Mouse (Mus musculus): ENCODE measurements around the gene Alkal2. TPM values are rescaled to one million over a fixed set of nuclear protein-coding genes. Genes with fewer than 3 reads are reported as not detected.

Alkal2 gene
- polyA plus RNA-seq, 1 experiment from 2014 or later: 0.51 TPM

DNA sequence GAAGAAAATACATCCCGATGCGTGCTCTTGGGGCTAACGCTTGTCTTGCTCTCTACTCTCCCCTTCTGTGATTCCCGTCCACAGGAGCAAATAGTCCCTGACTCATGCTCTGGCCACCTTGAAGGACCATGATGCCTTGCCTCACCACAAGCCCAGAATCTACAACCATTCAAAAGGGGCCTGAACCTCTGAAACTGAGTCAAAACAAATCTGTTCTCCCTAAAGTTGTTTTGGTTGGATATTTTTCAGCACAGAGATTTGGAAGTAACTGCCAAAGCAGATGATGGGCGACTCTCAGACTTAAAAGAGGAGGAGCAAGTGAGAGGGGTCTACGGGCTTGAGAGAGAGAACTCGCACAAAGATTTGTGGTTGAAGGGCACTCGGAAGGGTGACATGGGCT lies 26.7 kb downstream of the Alkal2 start:
- DNase-seq (ENCODE audit: low spot score): peak; percentile 17
- peak overlapping the region; percentile 84 for H3K9ac ChIP-seq (ENCODE audit: low read depth, low read length)
- WGBS: 13% methylated on average over 8 of the region's 8 CpGs

DNA sequence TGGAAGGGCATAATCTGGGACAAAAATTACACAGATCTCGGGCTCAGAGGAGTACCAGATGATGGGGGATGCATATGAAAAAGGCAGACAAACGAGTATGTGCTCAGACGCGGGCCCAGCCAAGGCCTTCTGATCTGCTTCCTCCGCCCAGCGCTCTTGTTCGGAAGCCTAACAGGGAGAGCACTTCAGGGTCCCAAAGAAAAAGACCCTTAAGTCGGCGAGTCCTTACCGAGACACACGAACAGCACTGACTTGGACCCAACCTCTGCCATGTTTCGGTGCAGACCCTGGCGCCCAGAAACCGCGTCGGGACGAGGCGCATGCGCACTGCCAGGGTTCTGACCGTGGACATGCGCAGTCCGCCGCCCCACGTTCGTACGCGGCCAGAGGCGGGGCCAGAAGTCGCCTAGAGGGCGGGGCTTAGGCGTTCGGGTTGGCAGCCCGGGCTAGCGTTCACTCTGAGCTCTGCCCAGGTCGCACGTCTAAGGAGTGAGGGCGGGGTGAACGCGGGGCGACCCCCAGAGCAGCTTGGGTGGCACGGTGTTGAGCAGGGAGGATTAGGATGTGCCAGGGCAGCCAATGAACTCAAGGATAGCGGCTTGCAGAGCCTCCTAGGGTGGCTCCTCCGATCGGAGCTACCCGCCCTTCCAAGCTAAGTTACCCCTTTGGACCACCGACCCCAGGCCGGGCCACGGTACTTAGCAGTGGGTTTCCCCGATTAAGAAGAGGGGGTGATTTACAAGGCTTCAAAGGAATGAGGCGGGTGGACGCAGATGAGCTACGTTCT lies 27.3 kb downstream of the Alkal2 start, which contains the start of the genes Acp1 and Sh3yl1:
TSS of gene Acp1 (minus strand) at position 329 of the 787 bp plus-strand sequence.
TSS of gene Sh3yl1 (plus strand) at position 408 of the 787 bp plus-strand sequence.
- Histone ChIP-seq H3K9ac (ENCODE audit: low read depth, low read length) (peak within 1 kb of the TSS; percentile 84), H3K4me2 (replicated peaks; ENCODE audit: low read depth, low read length) (peak within 1 kb of the TSS; percentile 95), H3K27ac (ENCODE audit: low read depth, low read length) (no peak within 1 kb of the TSS), H3K27me3 (ENCODE audit: control insufficient read depth, insufficient read depth, low read length) (no peaks in the 10 kb centered on the region), H3K4me3 (ENCODE audit: low read depth, low read length) (peak within 1 kb of the TSS; percentile 72), H3K9me3 (ENCODE audit: control insufficient read depth, low read length) (no peaks in the 10 kb centered on the region), H3K4me1 (replicated peaks; ENCODE audit: control insufficient read depth, insufficient read depth, low read length) (no peaks in the 10 kb centered on the region; the same call in 1 of the 2 replicates), H3K36me3 (ENCODE audit: control insufficient read depth, insufficient read depth, low read length) (no peaks in the 10 kb centered on the region)
- peak; percentile 97 for DNase-seq (ENCODE audit: low spot score)
- WGBS: under 1% methylated on average over 51 of the region's 52 CpGs
- peak; percentile 97 for ATAC-seq (ENCODE audit: low FRiP score)

More for the DNA sequence above, 26.7 kb downstream of the Alkal2 start:
- H3K36me3 ChIP-seq (ENCODE audit: control insufficient read depth, insufficient read depth, low read length): no peaks in the 10 kb centered on the region
- peak overlapping the region; percentile 72 for H3K4me3 ChIP-seq (ENCODE audit: low read depth, low read length)
- ATAC-seq (ENCODE audit: low FRiP score): no peak
- H3K27ac ChIP-seq (ENCODE audit: low read depth, low read length): no peak overlapping the region
- no peaks in the 10 kb centered on the region for H3K9me3 ChIP-seq (ENCODE audit: control insufficient read depth, low read length)
- no peaks in the 10 kb centered on the region; the same call in 1 of the 2 replicates for H3K4me1 ChIP-seq (replicated peaks; ENCODE audit: control insufficient read depth, insufficient read depth, low read length)
- peak overlapping the region; percentile 45 for H3K4me2 ChIP-seq (replicated peaks; ENCODE audit: low read depth, low read length)
- no peaks in the 10 kb centered on the region for H3K27me3 ChIP-seq (ENCODE audit: control insufficient read depth, insufficient read depth, low read length)

DNA sequence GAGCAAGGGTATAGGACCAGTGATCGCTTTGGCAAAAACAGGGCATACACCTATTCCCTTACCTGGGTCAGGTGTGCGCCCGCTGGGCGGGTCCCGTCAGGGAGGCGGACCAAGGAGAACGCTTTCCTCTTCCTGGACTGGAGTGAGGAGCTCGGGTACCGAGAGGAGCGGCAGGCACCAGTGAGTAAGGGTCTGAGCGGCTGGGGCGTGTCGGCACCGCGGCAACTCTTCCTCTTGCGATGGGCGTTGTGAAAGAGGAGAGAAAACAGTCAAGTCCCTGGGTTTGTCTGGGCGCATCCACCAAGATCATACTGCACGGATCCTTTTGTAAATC lies 27.9 kb downstream of the Alkal2 start:
- ATAC-seq (ENCODE audit: low FRiP score) (peak; percentile 69), DNase-seq (ENCODE audit: low spot score) (peak; percentile 45)
- peak overlapping the region; percentile 72 for H3K4me3 ChIP-seq (ENCODE audit: low read depth, low read length)
- WGBS: under 1% methylated on average over 18 of the region's 19 CpGs
- no peaks in the 10 kb centered on the region for H3K9me3 ChIP-seq (ENCODE audit: control insufficient read depth, low read length)
- H3K36me3 ChIP-seq (ENCODE audit: control insufficient read depth, insufficient read depth, low read length): no peaks in the 10 kb centered on the region
- peak overlapping the region; percentile 95 for H3K4me2 ChIP-seq (replicated peaks; ENCODE audit: low read depth, low read length)
- peak overlapping the region; percentile 84 for H3K9ac ChIP-seq (ENCODE audit: low read depth, low read length)
- H3K27me3 ChIP-seq (ENCODE audit: control insufficient read depth, insufficient read depth, low read length): no peaks in the 10 kb centered on the region
- H3K4me1 ChIP-seq (replicated peaks; ENCODE audit: control insufficient read depth, insufficient read depth, low read length): no peaks in the 10 kb centered on the region; the same call in 1 of the 2 replicates
- H3K27ac ChIP-seq (ENCODE audit: low read depth, low read length): no peak overlapping the region

DNA sequence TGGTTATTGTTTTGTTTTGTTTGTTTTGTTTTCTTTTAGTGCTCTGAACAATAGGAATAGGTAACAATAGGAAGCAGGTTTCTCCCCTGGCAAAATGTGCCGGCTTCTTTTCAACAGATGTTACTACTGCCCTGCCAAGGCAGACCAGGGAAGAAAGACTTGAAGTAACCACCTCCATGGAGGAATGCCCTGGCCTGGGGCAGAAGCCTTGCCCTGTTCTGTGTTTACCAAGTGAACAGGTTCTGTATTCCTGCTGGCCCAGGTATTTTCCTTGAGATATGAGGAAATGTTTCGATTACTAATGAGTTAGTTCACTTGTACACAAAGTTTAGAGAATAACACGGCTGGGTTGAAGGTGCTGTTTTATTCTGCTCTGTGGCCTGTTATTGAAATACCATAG lies 28.7 kb downstream of the Alkal2 start:
- WGBS: 63% methylated on average over 3 of the region's 3 CpGs

GRCm38 (mm10) chr12:30922401-30922800 lies 38.3 kb downstream of the Alkal2 start:
- no peaks in the 10 kb centered on the region for H3K36me3 ChIP-seq (ENCODE audit: control insufficient read depth, insufficient read depth, low read length)
- no peak for DNase-seq (ENCODE audit: low spot score)
- H3K4me3 ChIP-seq (ENCODE audit: low read depth, low read length): no peak overlapping the region
- H3K27ac ChIP-seq (ENCODE audit: low read depth, low read length): no peak overlapping the region
- H3K27me3 ChIP-seq (ENCODE audit: control insufficient read depth, insufficient read depth, low read length): no peaks in the 10 kb centered on the region
- H3K9ac ChIP-seq (ENCODE audit: low read depth, low read length): no peak overlapping the region
- no peaks in the 10 kb centered on the region for H3K9me3 ChIP-seq (ENCODE audit: control insufficient read depth, low read length)
- no peaks in the 10 kb centered on the region for H3K4me1 ChIP-seq (replicated peaks; ENCODE audit: control insufficient read depth, insufficient read depth, low read length)
- 76% methylated on average over 3 of the region's 3 CpGs for WGBS
- H3K4me2 ChIP-seq (replicated peaks; ENCODE audit: low read depth, low read length): no peak overlapping the region
- no peak for ATAC-seq (ENCODE audit: low FRiP score)

More for the DNA sequence above, 28.7 kb downstream of the Alkal2 start:
- DNase-seq (ENCODE audit: low spot score) (no peak), ATAC-seq (ENCODE audit: low FRiP score) (no peak)
- Histone ChIP-seq H3K9ac (ENCODE audit: low read depth, low read length) (peak overlapping the region; percentile 84; the same call in 1 of the 2 replicates), H3K4me3 (ENCODE audit: low read depth, low read length) (peak overlapping the region; percentile 72; the same call in 1 of the 2 replicates), H3K9me3 (ENCODE audit: control insufficient read depth, low read length) (no peaks in the 10 kb centered on the region), H3K4me1 (replicated peaks; ENCODE audit: control insufficient read depth, insufficient read depth, low read length) (no peaks in the 10 kb centered on the region; the same call in 1 of the 2 replicates), H3K27ac (ENCODE audit: low read depth, low read length) (no peak overlapping the region), H3K36me3 (ENCODE audit: control insufficient read depth, insufficient read depth, low read length) (no peaks in the 10 kb centered on the region), H3K4me2 (replicated peaks; ENCODE audit: low read depth, low read length) (no peak overlapping the region; the same call in 1 of the 2 replicates), H3K27me3 (ENCODE audit: control insufficient read depth, insufficient read depth, low read length) (no peaks in the 10 kb centered on the region)

- DNase-seq (ENCODE audit: low spot score): no peak
- Histone ChIP-seq H3K4me3 (ENCODE audit: low read depth, low read length) (no peak overlapping the region), H3K36me3 (ENCODE audit: control insufficient read depth, insufficient read depth, low read length) (no peaks in the 10 kb centered on the region), H3K27me3 (ENCODE audit: control insufficient read depth, insufficient read depth, low read length) (no peaks in the 10 kb centered on the region), H3K9ac (ENCODE audit: low read depth, low read length) (no peak overlapping the region), H3K9me3 (ENCODE audit: control insufficient read depth, low read length) (no peaks in the 10 kb centered on the region), H3K4me2 (replicated peaks; ENCODE audit: low read depth, low read length) (no peak overlapping the region), H3K4me1 (replicated peaks; ENCODE audit: control insufficient read depth, insufficient read depth, low read length) (no peaks in the 10 kb centered on the region), H3K27ac (ENCODE audit: low read depth, low read length) (no peak overlapping the region)
- WGBS: 93% methylated on average over 6 of the region's 6 CpGs
- ATAC-seq (ENCODE audit: low FRiP score): no peak
Observed at GRCm38 (mm10) chr12:30928182-30928581, 44.1 kb downstream of the Alkal2 start.

GRCm38 (mm10) chr12:30933299-30933698 lies 49.2 kb downstream of the Alkal2 start:
- H3K9me3 ChIP-seq (ENCODE audit: control insufficient read depth, low read length): no peaks in the 10 kb centered on the region
- no peak overlapping the region for H3K4me2 ChIP-seq (replicated peaks; ENCODE audit: low read depth, low read length)
- H3K27me3 ChIP-seq (ENCODE audit: control insufficient read depth, insufficient read depth, low read length): no peaks in the 10 kb centered on the region
- H3K4me1 ChIP-seq (replicated peaks; ENCODE audit: control insufficient read depth, insufficient read depth, low read length): no peaks in the 10 kb centered on the region
- H3K9ac ChIP-seq (ENCODE audit: low read depth, low read length): no peak overlapping the region
- whole genome bisulfite sequencing: 88% methylated on average over 2 of the region's 2 CpGs
- H3K4me3 ChIP-seq (ENCODE audit: low read depth, low read length): no peak overlapping the region
- no peak overlapping the region for H3K27ac ChIP-seq (ENCODE audit: low read depth, low read length)
- ATAC-seq (ENCODE audit: low FRiP score) (no peak), DNase-seq (ENCODE audit: low spot score) (no peak)
- no peaks in the 10 kb centered on the region for H3K36me3 ChIP-seq (ENCODE audit: control insufficient read depth, insufficient read depth, low read length)

GRCm38 (mm10) chr12:30936899-30937298 lies 52.8 kb downstream of the Alkal2 start:
- no peak overlapping the region for H3K4me3 ChIP-seq (ENCODE audit: low read depth, low read length)
- DNase-seq (ENCODE audit: low spot score): no peak
- no peaks in the 10 kb centered on the region for H3K9me3 ChIP-seq (ENCODE audit: control insufficient read depth, low read length)
- no peak for ATAC-seq (ENCODE audit: low FRiP score)
- no peaks in the 10 kb centered on the region for H3K27me3 ChIP-seq (ENCODE audit: control insufficient read depth, insufficient read depth, low read length)
- no peaks in the 10 kb centered on the region for H3K36me3 ChIP-seq (ENCODE audit: control insufficient read depth, insufficient read depth, low read length)
- H3K4me2 ChIP-seq (replicated peaks; ENCODE audit: low read depth, low read length): no peak overlapping the region
- H3K9ac ChIP-seq (ENCODE audit: low read depth, low read length): no peak overlapping the region
- H3K27ac ChIP-seq (ENCODE audit: low read depth, low read length): no peak overlapping the region
- WGBS: 82% methylated on average over 2 of the region's 2 CpGs
- no peaks in the 10 kb centered on the region for H3K4me1 ChIP-seq (replicated peaks; ENCODE audit: control insufficient read depth, insufficient read depth, low read length)
